8 mouse cellular contexts compared by ENCODE assay signal in the genomic region with DNA sequence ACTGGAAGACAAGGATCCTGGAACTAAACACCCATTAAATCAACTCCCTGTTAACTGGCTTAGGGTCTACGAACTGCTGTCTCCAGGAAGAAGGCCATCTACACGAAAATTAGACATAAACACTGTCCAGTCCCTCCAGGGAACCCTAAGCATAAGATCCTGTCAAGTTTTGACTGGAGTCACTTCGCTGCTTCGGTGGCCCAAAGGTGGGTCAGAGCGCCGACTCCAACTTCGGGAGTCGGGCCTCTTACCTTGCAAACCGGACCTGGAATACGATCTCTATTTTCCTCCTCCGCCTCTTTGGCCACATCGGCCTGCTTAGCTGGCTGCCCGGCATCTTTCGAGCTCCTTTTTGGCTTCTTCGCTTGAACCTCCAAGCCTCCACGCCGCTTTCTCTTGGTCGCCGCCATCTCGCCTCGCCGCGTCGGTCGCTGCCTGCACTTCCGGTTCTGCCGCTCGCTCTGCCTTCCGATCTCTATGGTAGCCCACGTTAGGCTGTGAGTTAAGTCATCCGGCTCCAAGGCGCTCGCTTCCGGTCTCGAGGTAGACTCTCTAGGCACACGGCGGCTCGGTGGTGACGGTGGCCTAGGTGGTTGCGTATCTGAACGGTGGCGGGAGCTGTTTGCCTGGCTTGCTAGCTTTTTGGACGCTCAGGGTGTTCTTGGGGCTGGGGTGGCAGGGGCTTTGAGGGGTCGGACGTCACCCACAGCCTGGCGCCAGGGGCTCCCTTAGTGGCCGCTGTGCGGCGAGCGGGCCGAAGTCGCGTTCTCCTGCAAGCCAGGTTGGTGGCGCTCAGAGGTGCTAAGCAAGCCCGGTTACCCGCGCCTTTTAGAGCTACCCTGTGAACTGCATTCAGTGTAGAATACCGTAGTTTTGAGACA. TPM values are rescaled to one million over a fixed set of nuclear protein-coding genes. Genes with fewer than 3 reads are reported as not detected.
DNase-seq lines count a peak whose midpoint lies in the region; ATAC-seq lines count a peak whose summit lies in the region.

A gene (minus strand): TSS at position 464 of the 881 bp plus-strand sequence.
A gene (plus strand): TSS at position 535 of the 881 bp plus-strand sequence.

- peak; percentile 97 for ATAC-seq in inflammation-experienced regulatory T-cells, adult 6 months
- peak; percentile 97 for ATAC-seq in megakaryocyte-erythroid progenitor cell, adult 5-6 weeks (replicated peaks; ENCODE audit: low FRiP score, low TSS enrichment, poor library complexity, severe bottlenecking)

- intact Hi-C loops in gastrocnemius, postnatal 14 days (cut with DNase I; ENCODE audit: low total_unique reads): no loop called here
- intact Hi-C loops in left cerebral cortex, postnatal 10 days (cut with DNase I): loop anchor here (10.0 kb wide), 1 partner anchor 899 kb away; no protein-coding TSS in a partner anchor

- DNase-seq in adrenal gland, adult (ENCODE audit: inconsistent age in 2 of 2, low spot score in 1 of 2): peak; percentile 95 to 98
- DNase-seq in embryo, embryonic 10.5 days (ENCODE audit: low spot score): peak; percentile 98
- DNase-seq in gastrocnemius, postnatal 14 days: peak; percentile 93
- peak; percentile 92 to 94 for DNase-seq in left cerebral cortex, postnatal 10 days (ENCODE audit: extremely low spot score in 1 of 2, low spot score in 2 of 2)
- DNase-seq in right cerebral cortex, postnatal 25 days: peak; percentile 93
- DNase-seq in urinary bladder, postnatal 4 days (ENCODE audit: low spot score in 2 of 2): peak; percentile 88 to 89

RNA-seq across cellular contexts. Expression of the first gene that starts in this region (rescaled TPM):
- total RNA-seq in gastrocnemius, postnatal 14 days (2021): 10 to 100 TPM; 15.6 to 18.0 TPM
- polyA plus RNA-seq in inflammation-experienced regulatory T-cells, adult 6 months (2017; shearing (Covaris generic)): 100 to 1,000 TPM; 128 to 160 (median 154) TPM
- 10 to 100 TPM; 20.8 to 23.1 TPM for total RNA-seq in left cerebral cortex, postnatal 10 days (2021)
- 63.7 and 68.4 TPM in 2 replicates for total RNA-seq in megakaryocyte-erythroid progenitor cell, adult 5-6 weeks (2014; fragmentation: Nextera tagmentation)
- total RNA-seq in megakaryocyte-erythroid progenitor cell, adult 5-6 weeks (2017): 64.8 and 73.8 TPM in 2 replicates

RNA-seq across cellular contexts. Expression of the second gene that starts in this region (rescaled TPM):
- total RNA-seq in gastrocnemius, postnatal 14 days (2021): 1 to 10 TPM; 5.0 to 5.8 TPM
- polyA plus RNA-seq in inflammation-experienced regulatory T-cells, adult 6 months (2017; shearing (Covaris generic)): 10 to 100 TPM; 26.5 to 33.0 (median 26.6) TPM
- 10 to 100 TPM; 10.4 to 12.8 TPM for total RNA-seq in left cerebral cortex, postnatal 10 days (2021)
- 31.5 and 46.9 TPM in 2 replicates for total RNA-seq in megakaryocyte-erythroid progenitor cell, adult 5-6 weeks (2014; fragmentation: Nextera tagmentation)
- total RNA-seq in megakaryocyte-erythroid progenitor cell, adult 5-6 weeks (2017): 23.1 and 23.4 TPM in 2 replicates

Comparison
In these comparisons a context has a peak if more than half of its experiments do, and no peak if none do; other contexts are left out.
1. Peak in every context shown above with its lines: DNase-seq and ATAC-seq.